Mouse (Mus musculus) bone marrow macrophage, adult 2 months (primary cell): ENCODE measurements at regions not wholly inside any gene's neighbourhood (a gene's known extent, or its start where the extent isn't known, plus 50 kb on each side); places are given as distances from the start of the nearest gene placed in this dataset.

Source experiments
- H3K27ac ChIP-seq: 2 replicates; pipeline ENCODE4 v1.5.1; 2012; ENCODE audit warnings: low read depth, low read length; ENCODE audit not compliant: insufficient read depth
- H3K4me1 ChIP-seq: 2 replicates; pipeline ENCODE4 v1.6.1; 2012; ENCODE audit warnings: low read length; ENCODE audit not compliant: control insufficient read depth, insufficient read depth
- H3K4me3 ChIP-seq: 2 replicates; pipeline ENCODE4 v1.5.1; 2012; ENCODE audit warnings: mild to moderate bottlenecking, low read length, moderate library complexity; ENCODE audit not compliant: insufficient read depth
- CTCF ChIP-seq: IDR thresholded peaks from 2 replicates; pipeline ENCODE4 v1.5.1; 2012; ENCODE audit warnings: low read depth, mild to moderate bottlenecking, low read length, moderate library complexity
- POLR2A ChIP-seq: IDR thresholded peaks from 2 replicates; pipeline ENCODE4 v1.6.1; 2012; ENCODE audit warnings: mild to moderate bottlenecking, low read depth, low read length, borderline replicate concordance

- Histone ChIP-seq H3K27ac (no peak overlapping the region), H3K4me3 (0 out of 2 replicates have a peak overlapping the region, but pooled peaks have one; percentile 5), H3K4me1 (peaks cover 25% of the 10 kb centered on the region)
- no peak for TF ChIP-seq CTCF
- no peak for TF ChIP-seq POLR2A
Observed at GRCm38 (mm10) chr15:85658101-85658885, 76.0 kb upstream of the Wnt7b start.

- H3K4me1 ChIP-seq: peaks cover 20% of the 10 kb centered on the region
- H3K4me3 ChIP-seq: no peak overlapping the region
- no peak overlapping the region for H3K27ac ChIP-seq
- TF ChIP-seq CTCF (no peak), POLR2A (no peak)
Observed at GRCm38 (mm10) chr15:85660528-85661392, 74.0 kb upstream of the Ppara start.

- TF ChIP-seq POLR2A (no peak), CTCF (no peak)
- H3K4me3 ChIP-seq: no peak overlapping the region
- no peak overlapping the region for H3K27ac ChIP-seq
- peaks cover 14% of the 10 kb centered on the region for H3K4me1 ChIP-seq
Observed at GRCm38 (mm10) chr15:85661393-85661690, 73.4 kb upstream of the Ppara start.

GRCm38 (mm10) chr15:85661771-85662170 lies 73.0 kb upstream of the Ppara start:
- Histone ChIP-seq H3K4me3 (no peak overlapping the region), H3K4me1 (peaks cover 14% of the 10 kb centered on the region), H3K27ac (no peak overlapping the region)
- TF ChIP-seq CTCF (no peak), POLR2A (no peak)

DNA sequence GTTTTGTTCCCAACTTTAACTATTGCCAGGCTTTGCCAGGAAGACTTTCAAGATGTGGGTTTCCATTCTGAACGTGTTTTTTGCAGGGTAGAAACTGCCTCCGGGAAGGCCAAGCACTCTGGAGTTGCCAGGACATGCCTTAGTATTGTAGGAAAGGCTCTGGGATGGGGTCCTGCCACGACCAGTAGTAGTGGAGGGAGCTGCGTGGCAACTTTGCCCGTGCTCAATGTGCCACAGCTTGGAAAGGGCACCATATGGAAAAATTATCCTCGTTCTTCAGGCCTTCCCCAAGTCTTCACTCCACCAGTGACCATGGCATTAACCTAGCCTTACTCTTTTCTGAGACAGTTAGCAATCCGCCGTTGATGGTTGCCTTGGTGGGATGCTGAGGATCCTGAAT lies 72.5 kb upstream of the Ppara start:
- TF ChIP-seq POLR2A: no peak
- TF ChIP-seq CTCF: no peak
- Histone ChIP-seq H3K4me3 (no peak overlapping the region), H3K27ac (no peak overlapping the region), H3K4me1 (peaks cover 10% of the 10 kb centered on the region)

GRCm38 (mm10) chr15:85662673-85663072 lies 72.1 kb upstream of the Ppara start:
- no peak overlapping the region for H3K27ac ChIP-seq
- H3K4me1 ChIP-seq: peaks cover 13% of the 10 kb centered on the region
- H3K4me3 ChIP-seq: no peak overlapping the region
- TF ChIP-seq POLR2A: no peak

DNA sequence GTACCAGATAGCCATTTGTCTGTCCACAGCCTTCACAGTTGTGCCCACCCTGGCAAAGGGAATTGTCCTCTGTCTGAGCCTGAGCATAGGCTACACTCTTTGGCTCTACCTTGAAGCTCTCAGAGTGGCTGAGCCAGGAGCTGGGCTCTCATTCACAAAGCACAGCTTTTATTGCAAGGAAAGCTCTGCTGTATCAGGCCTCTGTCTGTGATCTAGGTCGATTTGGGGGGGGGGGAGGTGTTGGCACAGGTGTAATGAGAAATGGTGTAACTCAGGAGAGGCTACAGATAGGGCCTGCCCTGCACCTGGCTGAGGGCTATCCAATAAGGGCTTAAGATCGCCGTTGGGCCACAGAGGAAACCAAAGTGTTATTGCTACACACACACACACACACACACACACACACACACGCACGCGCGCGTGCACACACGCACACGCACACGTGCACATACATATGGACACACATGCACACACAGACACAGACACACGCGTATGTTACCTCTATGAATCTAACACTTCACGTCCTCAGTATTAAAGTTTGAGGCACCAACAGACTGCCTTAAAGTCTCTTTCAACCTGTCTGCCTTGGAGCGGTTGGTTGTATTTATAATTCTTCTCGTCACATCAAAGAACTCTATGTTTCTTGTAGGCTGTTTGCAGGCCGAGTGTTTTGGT lies 70.9 kb upstream of the Ppara start:
- TF ChIP-seq POLR2A: no peak
- no peak for TF ChIP-seq CTCF
- H3K4me1 ChIP-seq: peaks cover 6% of the 10 kb centered on the region; the same call in 1 of the 2 replicates
- H3K27ac ChIP-seq: no peak overlapping the region
- H3K4me3 ChIP-seq: no peak overlapping the region

GRCm38 (mm10) chr15:85664432-85664828 lies 70.4 kb upstream of the Ppara start:
- TF ChIP-seq CTCF (no peak), POLR2A (no peak)
- H3K4me1 ChIP-seq: peaks cover 8% of the 10 kb centered on the region; the same call in 1 of the 2 replicates
- no peak overlapping the region for H3K27ac ChIP-seq
- H3K4me3 ChIP-seq: no peak overlapping the region

DNA sequence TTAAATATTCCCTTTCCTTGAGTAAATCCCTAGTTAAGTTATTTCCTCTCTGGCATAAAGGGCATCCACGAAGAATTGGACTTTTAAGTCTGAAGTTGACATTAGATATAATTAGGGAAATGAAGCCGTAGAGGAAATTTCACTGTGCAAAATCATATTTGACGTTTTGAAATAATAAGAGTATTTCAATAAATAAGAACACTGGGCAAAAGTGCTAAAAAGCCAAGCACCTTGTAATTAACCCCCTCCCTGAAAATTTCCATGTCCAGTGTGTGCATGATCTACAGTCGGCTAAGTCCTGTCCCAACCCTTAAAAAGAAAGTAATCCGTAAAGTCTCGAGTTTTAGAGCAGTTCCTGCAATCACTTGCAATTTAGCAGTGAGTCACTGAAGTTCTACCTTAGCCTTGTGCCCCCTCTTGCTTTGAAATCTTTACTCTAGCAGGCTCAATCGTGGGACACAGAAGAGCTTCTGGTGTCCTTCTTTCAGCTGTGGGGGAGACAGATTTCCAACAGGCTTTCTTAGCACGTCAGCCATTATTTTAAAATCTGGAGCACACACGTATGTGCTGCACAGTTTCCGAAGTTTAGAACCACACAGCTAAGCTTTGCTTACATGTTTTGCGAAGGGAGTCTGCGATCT lies 69.5 kb upstream of the Ppara start:
- no peak for TF ChIP-seq POLR2A
- no peak for TF ChIP-seq CTCF
- Histone ChIP-seq H3K4me3 (no peak overlapping the region), H3K27ac (no peak overlapping the region), H3K4me1 (peaks cover 8% of the 10 kb centered on the region; the same call in 1 of the 2 replicates)
